In genomic region chr1:190583272-190583671, GRCm38 (mm10) we compare ENCODE assay signal across 20 mouse cellular contexts.
DNase-seq lines count a peak whose midpoint lies in the region; ATAC-seq lines count a peak whose summit lies in the region.
"Had no signal": no experiment of that assay in that cellular context is flagged by ENCODE, and none has a peak within 500 bp of the region (broad histone marks: within the 10 kb centered on the region; RNA-seq: fewer than 3 reads in every experiment).

No protein-coding gene starts in this region.

- intact Hi-C loops in left cerebral cortex, postnatal 10 days (cut with DNase I): no loop called here

- peak; percentile 69 for ATAC-seq in frontal cortex, adult (ENCODE audit: low TSS enrichment)
- ATAC-seq: CD4-positive, CD25-positive, alpha-beta regulatory T cell, adult 4 months; forebrain, embryonic 13.5 days; forebrain, postnatal 0 days had no signal

- DNase-seq in frontal cortex, postnatal 25 days (ENCODE audit: low spot score in 2 of 2): no peak
- peak; percentile 5 to 8 for DNase-seq in left cerebral cortex, adult 18-20 months (ENCODE audit: low spot score in 2 of 2)
- no peak for DNase-seq in left cerebral cortex, postnatal 10 days (ENCODE audit: extremely low spot score in 1 of 2, low spot score in 2 of 2)
- DNase-seq in right cerebral cortex, postnatal 36 days (ENCODE audit: low spot score in 2 of 2): peak; percentile 11 to 18
- DNase-seq in right cerebral cortex, postnatal 14 days: no peak
- no peak for DNase-seq in embryo, embryonic 10.5 days (ENCODE audit: low spot score)
- DNase-seq: adrenal gland, adult 8-10 months; adrenal gland, postnatal 36 days; B cell, adult 2 months; cerebellum, adult 11-12 months; cerebellum, adult 9-10 months; cerebellum, postnatal 25 days; forebrain, postnatal 0 days; gastrocnemius, adult 2 months; gastrocnemius, postnatal 25 days; heart, adult 11 months; heart, postnatal 36 days had no signal

Comparison
In these comparisons a context has a peak if more than half of its experiments do, and no peak if none do; other contexts are left out.
1. DNase-seq: peak in left cerebral cortex, adult 18-20 months (2 of 2) and right cerebral cortex, postnatal 36 days (2 of 2); none in frontal cortex, postnatal 25 days (0 of 2), left cerebral cortex, postnatal 10 days (0 of 2), right cerebral cortex, postnatal 14 days (single experiment) and embryo, embryonic 10.5 days (single experiment).